Mouse (Mus musculus): ENCODE results near the gene Zfp541. TPM values are rescaled to one million over a fixed set of nuclear protein-coding genes. Genes with fewer than 3 reads are reported as not detected.

Gene Zfp541
- total RNA-seq, 2 experiments from 2014 or later, result 0.66 to 0.70 TPM

GRCm38 (mm10) chr7:16071906-16072305, 10.3 kb downstream of the Zfp541 start:
- DNase-seq (ENCODE audit: low spot score in 2 of 2), result no peak

- no peak for DNase-seq (ENCODE audit: low spot score in 2 of 2)
Observed at GRCm38 (mm10) chr7:16079947-16080346, 18.3 kb downstream of the Zfp541 start.

GRCm38 (mm10) chr7:16080581-16080980, 19.0 kb downstream of the Zfp541 start:
- DNase-seq (ENCODE audit: low spot score in 2 of 2), result no peak

- no peak for DNase-seq (ENCODE audit: low spot score in 2 of 2)
Observed at GRCm38 (mm10) chr7:16083361-16083760, 21.7 kb downstream of the Zfp541 start.

GRCm38 (mm10) chr7:16087587-16087986, 26.0 kb downstream of the Zfp541 start:
- no peak for DNase-seq (ENCODE audit: low spot score in 2 of 2)

GRCm38 (mm10) chr7:16094592-16094991, 33.0 kb downstream of the Zfp541 start:
- no peak for DNase-seq (ENCODE audit: low spot score in 2 of 2)

GRCm38 (mm10) chr7:16098021-16099017, 36.7 kb downstream of the Zfp541 start, which contains the start of gene Napa:
Gene Napa (plus strand): TSS chr7:16098458.
- DNase-seq (ENCODE audit: low spot score in 2 of 2), result peak; percentile 98 to 100

- DNase-seq (ENCODE audit: low spot score in 2 of 2), result no peak
Observed at GRCm38 (mm10) chr7:16099901-16100300, 38.3 kb downstream of the Zfp541 start.

GRCm38 (mm10) chr7:16101081-16101480, 39.5 kb downstream of the Zfp541 start:
- no peak for DNase-seq (ENCODE audit: low spot score in 2 of 2)

GRCm38 (mm10) chr7:16101726-16102475, 40.3 kb downstream of the Zfp541 start:
- no peak for DNase-seq (ENCODE audit: low spot score in 2 of 2)

- no peak for DNase-seq (ENCODE audit: low spot score in 2 of 2)
Observed at GRCm38 (mm10) chr7:16102686-16103226, 41.1 kb downstream of the Zfp541 start.

GRCm38 (mm10) chr7:16103760-16104159, 42.1 kb downstream of the Zfp541 start:
- peak; percentile 76 to 88 for DNase-seq (ENCODE audit: low spot score in 2 of 2)

GRCm38 (mm10) chr7:16104611-16105388, 43.2 kb downstream of the Zfp541 start:
- DNase-seq (ENCODE audit: low spot score in 2 of 2), result no peak

- DNase-seq (ENCODE audit: low spot score in 2 of 2), result no peak
Observed at GRCm38 (mm10) chr7:16108886-16109542, 47.4 kb downstream of the Zfp541 start.

GRCm38 (mm10) chr7:16110158-16110557, 48.5 kb downstream of the Zfp541 start:
- DNase-seq (ENCODE audit: low spot score in 2 of 2), result no peak

GRCm38 (mm10) chr7:16111284-16112090, 49.9 kb downstream of the Zfp541 start:
- DNase-seq (ENCODE audit: low spot score in 2 of 2), result no peak

GRCm38 (mm10) chr7:16116418-16116817, 54.8 kb downstream of the Zfp541 start:
- DNase-seq (ENCODE audit: low spot score in 2 of 2), result peak in 1 of 2 experiments; percentile 60

GRCm38 (mm10) chr7:16117100-16117499, 55.5 kb downstream of the Zfp541 start:
- no peak for DNase-seq (ENCODE audit: low spot score in 2 of 2)

- DNase-seq (ENCODE audit: low spot score in 2 of 2), result peak; percentile 92 to 94
Observed at GRCm38 (mm10) chr7:16119569-16120261, 58.1 kb downstream of the Zfp541 start, which contains the start of gene Kptn. Gene Kptn (plus strand): TSS chr7:16119895.

All from left cerebral cortex, adult 18-20 months (tissue).